Mouse (Mus musculus) liver, adult 2 months (tissue): ENCODE measurements around the gene Hps3.

Experiments used
- CTCF ChIP-seq: fragments of 200-500 bp; IDR thresholded peaks from 2 replicates; pipeline ENCODE4 v1.5.1; 2011; ENCODE audit warnings: low read depth, low read length, control low read depth
- POLR2A ChIP-seq: fragments of 200-500 bp; IDR thresholded peaks from 2 replicates; pipeline ENCODE4 v1.6.1; 2011; ENCODE audit warnings: low read length, control low read depth; ENCODE audit not compliant: insufficient read depth; ENCODE audit errors: extremely low read depth

DNA sequence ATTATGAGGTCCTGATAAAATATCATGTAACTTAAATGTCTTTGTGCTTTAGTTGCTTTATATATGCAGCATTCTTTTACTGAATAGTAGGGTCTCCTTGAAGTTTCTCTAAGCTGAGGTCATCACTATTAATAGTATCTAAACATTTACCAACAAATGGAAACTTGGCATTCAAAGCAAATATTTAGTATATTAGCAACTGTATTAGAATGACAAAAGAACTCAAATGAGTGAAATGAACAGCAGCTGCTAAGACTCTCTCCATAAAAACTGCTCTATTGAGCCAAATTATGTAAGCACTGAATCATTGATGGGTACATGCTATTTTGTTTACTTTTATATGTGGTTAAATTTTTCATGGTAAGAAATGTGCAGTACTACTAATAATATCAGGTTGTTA, 77.1 kb downstream of the Hps3 start:
- TF ChIP-seq CTCF (no peak), POLR2A (no peak)
